Mouse (Mus musculus) gastrocnemius, adult 18-20 months (tissue): ENCODE results near the gene Zfp938. TPM values are rescaled to one million over a fixed set of nuclear protein-coding genes. Genes with fewer than 3 reads are reported as not detected.
A peak's percentile ranks its signal among the peaks of the same experiment; 100 is the strongest.

Experiments
- DNase-seq: peaks from one replicate; pipeline ENCODE4 v3.0.0; 2021; ENCODE audit warnings: low spot score
- long read RNA-seq, 2 experiments: library from polyadenylated mRNA; stranded (forward); transcript quantifications; one replicate each; pipeline ENCODE4 v2.0.0; 2021
- total RNA-seq, 2 experiments: library from RNA; stranded (reverse); gene quantifications; 2 replicates each; pipeline ENCODE4 v1.2.3; 2021

Zfp938 gene
- total RNA-seq: 1 to 10 TPM; 3.4 to 4.5 TPM
- long read RNA-seq, experiment 1, partial matches to known transcripts: 17 of 20 reads
- long read RNA-seq, experiment 1, other reads (novel, unspliced or antisense): 0 of 20 reads
- long read RNA-seq, experiment 2, partial matches to known transcripts: 8 of 9 reads
- long read RNA-seq, experiment 2, other reads (novel, unspliced or antisense): 0 of 9 reads

DNA sequence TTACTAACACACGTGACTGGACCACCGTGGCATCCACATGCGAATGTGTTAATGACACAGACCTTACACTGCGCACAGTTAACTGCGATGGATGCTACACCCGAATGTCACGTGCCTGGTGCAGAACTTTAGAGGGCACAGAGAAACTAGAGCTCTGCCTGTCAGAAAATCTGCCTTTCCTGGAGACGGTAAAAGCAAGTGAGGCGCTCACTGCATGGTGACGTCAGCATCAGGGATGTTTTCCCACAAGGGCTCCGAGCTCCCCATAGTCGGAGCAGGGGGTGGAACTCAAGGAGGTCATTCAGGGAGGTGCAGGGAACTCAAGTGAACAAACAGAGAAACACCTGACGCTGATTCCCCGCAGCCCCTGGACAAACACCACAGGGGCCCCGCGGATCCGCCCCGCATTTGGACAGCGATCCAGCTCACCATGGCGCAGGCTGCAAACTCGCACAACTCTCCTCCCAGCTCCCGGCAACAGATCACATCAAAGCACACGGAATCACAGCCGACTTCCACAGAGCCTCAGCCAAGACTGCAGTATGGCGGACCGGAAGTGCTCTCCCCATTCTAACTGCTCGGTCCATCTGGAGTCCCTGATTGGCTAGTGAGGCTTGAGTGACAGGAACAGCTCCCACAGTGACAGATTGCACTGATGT is at the start of gene Zfp938:
Gene Zfp938 (minus strand): TSS at position 539 of the 659 bp plus-strand sequence.
- DNase-seq: peak; percentile 85

DNA sequence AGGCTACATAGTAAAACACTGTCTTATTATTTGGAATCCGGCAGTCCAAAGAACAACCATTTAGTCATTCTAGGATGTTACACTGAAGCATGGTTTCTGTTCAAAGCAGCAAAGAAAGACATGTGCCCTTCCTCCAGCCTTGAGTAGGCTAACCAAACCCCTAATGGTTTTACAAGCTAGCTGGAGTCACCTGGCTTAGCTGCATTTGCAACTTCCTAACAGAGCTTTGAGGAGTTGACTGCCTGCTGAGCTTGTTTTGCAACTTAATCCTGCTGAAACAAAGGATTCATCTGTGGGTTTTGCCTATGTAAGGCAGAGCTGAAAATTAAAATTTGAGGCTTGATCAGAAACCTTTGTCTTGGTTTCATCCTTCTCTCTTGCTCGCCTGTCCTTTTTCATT is 16.3 kb upstream of the Zfp938 start:
- DNase-seq: no peak

DNA sequence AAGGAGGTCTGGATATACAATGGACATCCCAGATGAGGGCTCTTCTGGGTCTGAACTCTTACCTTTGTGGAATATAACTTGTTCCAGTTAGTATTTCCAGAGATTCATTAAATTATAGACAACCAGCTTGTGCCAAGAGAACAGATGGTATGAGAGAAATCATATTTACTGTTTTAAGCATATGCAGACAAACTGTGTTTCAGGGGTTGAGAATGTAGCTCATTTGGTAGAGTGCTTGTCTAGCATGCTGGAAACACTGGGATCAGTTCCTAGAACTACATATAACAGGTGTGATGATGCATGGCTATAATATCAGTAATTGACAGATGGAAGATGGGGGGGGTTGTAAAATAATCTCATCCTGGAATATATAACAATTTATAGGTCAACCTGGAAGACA is 3.9 kb upstream of the Zfp938 start:
- DNase-seq: no peak

DNA sequence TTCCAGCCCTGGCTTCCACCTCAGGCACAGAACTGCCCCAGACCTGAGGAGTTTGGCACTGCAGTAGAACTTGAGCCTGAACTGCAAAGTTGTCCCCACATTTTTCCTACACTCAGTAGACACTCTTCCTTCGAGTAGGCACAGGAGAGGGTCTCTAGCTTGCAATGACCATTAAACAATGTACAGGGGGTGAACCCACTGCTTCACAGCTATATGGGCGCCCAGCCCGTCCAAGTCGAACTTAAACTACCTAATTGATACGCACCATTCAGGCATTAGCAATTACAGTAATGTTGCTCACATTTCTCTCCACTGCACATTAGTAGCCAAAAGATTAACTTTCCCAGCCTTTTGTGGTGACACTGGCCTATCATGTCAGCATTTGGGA is 315 bp upstream of the Zfp938 start:
- no peak for DNase-seq

GRCm38 (mm10) chr10:82178257-82179064 is 62.6 kb downstream of the Zfp938 start:
- DNase-seq: peak; percentile 48

Other genes with a start within 250 kb of the Zfp938 start
- 1 to 10 TPM; 1.9 to 2.3 TPM for gene Zfp873, start 193.2 kb downstream of the Zfp938 start, total RNA-seq
- 1 to 10 TPM; 1.0 to 1.6 TPM for gene BC024063, start 157.9 kb downstream of the Zfp938 start, total RNA-seq
- under 1 TPM; 0.38 to 0.46 TPM for gene AU041133, start 113.3 kb downstream of the Zfp938 start, total RNA-seq
- gene 4932415D10Rik, start 75.3 kb upstream of the Zfp938 start, total RNA-seq: not detected
- gene Gm4924, start 113.0 kb upstream of the Zfp938 start, total RNA-seq: 1 to 10 TPM in 1 of 2 experiments, under 1 TPM in 1; 0.57 to 1.5 TPM